Mouse (Mus musculus): ENCODE data around the gene Deaf1.
A peak's percentile ranks its signal among the peaks of the same experiment; 100 is the strongest.

Deaf1 gene

GRCm38 (mm10) chr7:141363752-141364125 lies 36.2 kb upstream of the Deaf1 start:
- H3K4me1 ChIP-seq (replicated peaks; ENCODE audit: low read depth, low read length) = peaks cover 23% of the 10 kb centered on the region
- TF ChIP-seq POU5F1 (IDR thresholded peaks at IDR 0.05; ENCODE audit: borderline replicate concordance, low read length) = no peak
- no peak for TF ChIP-seq CTCF (conservative IDR thresholded peaks at IDR 0.05; ENCODE audit: low read length)
- no peak for TF ChIP-seq NANOG (IDR thresholded peaks at IDR 0.05; ENCODE audit: borderline replicate concordance, low read length)
- peaks cover 49% of the 10 kb centered on the region for H3K27me3 ChIP-seq (ENCODE audit: insufficient read depth, low read length)

GRCm38 (mm10) chr7:141363106-141363751 lies 35.7 kb upstream of the Deaf1 start:
- H3K27me3 ChIP-seq (ENCODE audit: insufficient read depth, low read length) = peaks cover 50% of the 10 kb centered on the region
- peaks cover 20% of the 10 kb centered on the region for H3K4me1 ChIP-seq (replicated peaks; ENCODE audit: low read depth, low read length)
- H3K4me3 ChIP-seq (replicated peaks; ENCODE audit: low read length) = no peak overlapping the region
- TF ChIP-seq CTCF (conservative IDR thresholded peaks at IDR 0.05; ENCODE audit: low read length) = peak; percentile 43
- TF ChIP-seq NANOG (IDR thresholded peaks at IDR 0.05; ENCODE audit: borderline replicate concordance, low read length) = no peak
- no peak for TF ChIP-seq POU5F1 (IDR thresholded peaks at IDR 0.05; ENCODE audit: borderline replicate concordance, low read length)
- no peaks in the 10 kb centered on the region for H3K36me3 ChIP-seq (ENCODE audit: insufficient read depth, low read length)
- no peaks in the 10 kb centered on the region for H3K9me3 ChIP-seq (ENCODE audit: low read length)

More at GRCm38 (mm10) chr7:141363752-141364125, 36.2 kb upstream of the Deaf1 start:
- Histone ChIP-seq H3K36me3 (ENCODE audit: insufficient read depth, low read length) (no peaks in the 10 kb centered on the region), H3K4me3 (replicated peaks; ENCODE audit: low read length) (no peak overlapping the region), H3K9me3 (ENCODE audit: low read length) (no peaks in the 10 kb centered on the region)

- H3K27me3 ChIP-seq (ENCODE audit: insufficient read depth, low read length) = peaks cover 62% of the 10 kb centered on the region
- H3K4me1 ChIP-seq (replicated peaks; ENCODE audit: low read depth, low read length) = peaks cover 29% of the 10 kb centered on the region
- peak overlapping the region; percentile 60 for H3K4me3 ChIP-seq (replicated peaks; ENCODE audit: low read length)
- H3K36me3 ChIP-seq (ENCODE audit: insufficient read depth, low read length) = no peaks in the 10 kb centered on the region
- H3K9me3 ChIP-seq (ENCODE audit: low read length) = no peaks in the 10 kb centered on the region
- TF ChIP-seq POU5F1 (IDR thresholded peaks at IDR 0.05; ENCODE audit: borderline replicate concordance, low read length) (no peak), NANOG (IDR thresholded peaks at IDR 0.05; ENCODE audit: borderline replicate concordance, low read length) (no peak), CTCF (conservative IDR thresholded peaks at IDR 0.05; ENCODE audit: low read length) (no peak)
These were observed 34.0 kb upstream of the Deaf1 start for GRCm38 (mm10) chr7:141361510-141361909.

GRCm38 (mm10) chr7:141356971-141357370 lies 29.5 kb upstream of the Deaf1 start:
- H3K4me1 ChIP-seq (replicated peaks; ENCODE audit: low read depth, low read length) = peaks cover 41% of the 10 kb centered on the region
- peak overlapping the region; percentile 49 for H3K4me3 ChIP-seq (replicated peaks; ENCODE audit: low read length)
- TF ChIP-seq NANOG (IDR thresholded peaks at IDR 0.05; ENCODE audit: borderline replicate concordance, low read length) (no peak), CTCF (conservative IDR thresholded peaks at IDR 0.05; ENCODE audit: low read length) (no peak), POU5F1 (IDR thresholded peaks at IDR 0.05; ENCODE audit: borderline replicate concordance, low read length) (no peak)
- H3K27me3 ChIP-seq (ENCODE audit: insufficient read depth, low read length) = peaks cover 44% of the 10 kb centered on the region
- H3K36me3 ChIP-seq (ENCODE audit: insufficient read depth, low read length) = no peaks in the 10 kb centered on the region
- no peaks in the 10 kb centered on the region for H3K9me3 ChIP-seq (ENCODE audit: low read length)

GRCm38 (mm10) chr7:141355626-141356326 lies 28.3 kb upstream of the Deaf1 start:
- no peaks in the 10 kb centered on the region for H3K9me3 ChIP-seq (ENCODE audit: low read length)
- no peak for TF ChIP-seq NANOG (IDR thresholded peaks at IDR 0.05; ENCODE audit: borderline replicate concordance, low read length)
- TF ChIP-seq CTCF (conservative IDR thresholded peaks at IDR 0.05; ENCODE audit: low read length) = no peak; the same call in 1 of the 2 replicates
- no peak for TF ChIP-seq POU5F1 (IDR thresholded peaks at IDR 0.05; ENCODE audit: borderline replicate concordance, low read length)
- H3K4me1 ChIP-seq (replicated peaks; ENCODE audit: low read depth, low read length) = peaks cover 37% of the 10 kb centered on the region
- H3K4me3 ChIP-seq (replicated peaks; ENCODE audit: low read length) = peak overlapping the region; percentile 14; the same call in 1 of the 2 replicates
- no peaks in the 10 kb centered on the region for H3K36me3 ChIP-seq (ENCODE audit: insufficient read depth, low read length)
- H3K27me3 ChIP-seq (ENCODE audit: insufficient read depth, low read length) = peaks cover 32% of the 10 kb centered on the region

- H3K9me3 ChIP-seq (ENCODE audit: low read length) = no peaks in the 10 kb centered on the region
- no peak overlapping the region for H3K4me3 ChIP-seq (replicated peaks; ENCODE audit: low read length)
- H3K27me3 ChIP-seq (ENCODE audit: insufficient read depth, low read length) = peaks cover 25% of the 10 kb centered on the region
- no peak for TF ChIP-seq NANOG (IDR thresholded peaks at IDR 0.05; ENCODE audit: borderline replicate concordance, low read length)
- no peak for TF ChIP-seq CTCF (conservative IDR thresholded peaks at IDR 0.05; ENCODE audit: low read length)
- TF ChIP-seq POU5F1 (IDR thresholded peaks at IDR 0.05; ENCODE audit: borderline replicate concordance, low read length) = no peak
- H3K4me1 ChIP-seq (replicated peaks; ENCODE audit: low read depth, low read length) = peaks cover 39% of the 10 kb centered on the region
- H3K36me3 ChIP-seq (ENCODE audit: insufficient read depth, low read length) = no peaks in the 10 kb centered on the region
These were observed 27.6 kb upstream of the Deaf1 start for GRCm38 (mm10) chr7:141355051-141355450.

GRCm38 (mm10) chr7:141351061-141351460 lies 23.6 kb upstream of the Deaf1 start:
- Histone ChIP-seq H3K9me3 (ENCODE audit: low read length) (no peaks in the 10 kb centered on the region), H3K36me3 (ENCODE audit: insufficient read depth, low read length) (no peaks in the 10 kb centered on the region), H3K4me1 (replicated peaks; ENCODE audit: low read depth, low read length) (peaks cover 21% of the 10 kb centered on the region), H3K27me3 (ENCODE audit: insufficient read depth, low read length) (no peaks in the 10 kb centered on the region), H3K4me3 (replicated peaks; ENCODE audit: low read length) (no peak overlapping the region)
- no peak for TF ChIP-seq NANOG (IDR thresholded peaks at IDR 0.05; ENCODE audit: borderline replicate concordance, low read length)

GRCm38 (mm10) chr7:141344787-141345186 lies 17.3 kb upstream of the Deaf1 start:
- H3K9me3 ChIP-seq (ENCODE audit: low read length) = no peaks in the 10 kb centered on the region
- H3K4me3 ChIP-seq (replicated peaks; ENCODE audit: low read length) = no peak overlapping the region
- peaks cover 24% of the 10 kb centered on the region for H3K27me3 ChIP-seq (ENCODE audit: insufficient read depth, low read length)
- no peaks in the 10 kb centered on the region for H3K36me3 ChIP-seq (ENCODE audit: insufficient read depth, low read length)
- peaks cover 28% of the 10 kb centered on the region for H3K4me1 ChIP-seq (replicated peaks; ENCODE audit: low read depth, low read length)
- TF ChIP-seq NANOG (IDR thresholded peaks at IDR 0.05; ENCODE audit: borderline replicate concordance, low read length) = no peak

Data from E14TG2a.4 (cell line).